Mouse (Mus musculus) midbrain, postnatal 0 days (tissue): ENCODE results near the gene Zfp791. TPM values are rescaled to one million over a fixed set of nuclear protein-coding genes. Genes with fewer than 3 reads are reported as not detected.
A peak's percentile ranks its signal among the peaks of the same experiment; 100 is the strongest.

Experiments used
- ATAC-seq: fragments of 200-750 bp; cut with Nextera tagmentation; 2 replicates; pipeline ENCODE4 v1.8.0; 2017; ENCODE audit warnings: moderate number of reproducible peaks, mild to moderate bottlenecking, moderate TSS enrichment, moderate library complexity; ENCODE audit not compliant: low FRiP score
- DNase-seq: peaks from one replicate; pipeline ENCODE4 v3.0.0-alpha.2; 2015; ENCODE audit warnings: low spot score
- H3K27ac ChIP-seq: fragments of 300-500 bp; sonication (generic); 2 replicates; pipeline ENCODE4 v1.5.1; 2014; ENCODE audit warnings: low read depth, mild to moderate bottlenecking, low read length, mixed read lengths
- H3K27me3 ChIP-seq: fragments of 300-500 bp; sonication (generic); 2 replicates; pipeline ENCODE4 v1.6.1; 2014; ENCODE audit warnings: low read length, control low read depth, mixed read lengths; ENCODE audit not compliant: insufficient read depth
- H3K36me3 ChIP-seq: fragments of 300-500 bp; sonication (generic); 2 replicates; pipeline ENCODE4 v1.6.1; 2014; ENCODE audit warnings: low read length, control low read depth, mixed read lengths; ENCODE audit not compliant: insufficient read depth
- H3K4me1 ChIP-seq: fragments of 300-500 bp; sonication (generic); 2 replicates; pipeline ENCODE4 v1.6.1; 2014; ENCODE audit warnings: mild to moderate bottlenecking, control low read depth, antibody characterized with exemption, low read length, mixed read lengths; ENCODE audit not compliant: insufficient read depth
- H3K4me2 ChIP-seq: fragments of 300-500 bp; sonication (generic); 2 replicates; pipeline ENCODE4 v1.6.1; 2014; ENCODE audit warnings: low read depth, mild to moderate bottlenecking, low read length, mixed read lengths; ENCODE audit not compliant: poor library complexity, severe bottlenecking
- H3K4me3 ChIP-seq: fragments of 300-500 bp; sonication (generic); 2 replicates; pipeline ENCODE4 v1.5.1; 2014; ENCODE audit warnings: low read depth, mild to moderate bottlenecking, low read length, moderate library complexity
- H3K9ac ChIP-seq: fragments of 300-500 bp; sonication (generic); replicated peaks from 2 replicates; pipeline ENCODE4 v1.6.1; 2014; ENCODE audit warnings: mild to moderate bottlenecking, low read length, moderate library complexity, mixed read lengths; ENCODE audit not compliant: poor library complexity, severe bottlenecking
- H3K9me3 ChIP-seq: fragments of 300-500 bp; sonication (generic); 2 replicates; pipeline ENCODE4 v1.6.1; 2016; ENCODE audit warnings: low read length, control low read depth
- CTCF ChIP-seq: IDR thresholded peaks from 2 replicates; pipeline ENCODE4 v1.5.1; 2016; ENCODE audit warnings: antibody characterized with exemption, mild to moderate bottlenecking
- WGBS: fragments of 180-500 bp; shearing (Covaris S2); extraction: QIAGEN DNeasy Blood & Tissue Kit; methylation state at CpG from one replicate; pipeline ENCODE4 v1.1.7; 2014; 5-methylcytosine and 5-hydroxymethylcytosine counted together
- polyA plus RNA-seq: library from polyadenylated mRNA; unstranded; fragments of >200 nt; fragmentation: Nextera tagmentation; extraction: Ambion mirVana; gene quantifications from 2 replicates; pipeline ENCODE4 v1.2.1, GENCODE M21; 2015
- total RNA-seq: library from RNA; depleted of rRNA; stranded (reverse); fragments of >200 nt; gene quantifications from 2 replicates; pipeline ENCODE4 v1.2.3, GENCODE M21; 2014

Zfp791 gene
- total and polyA plus RNA-seq, 2 experiments from 2014 or later, result 2.7 to 4.9 TPM

- H3K9me3 ChIP-seq, result no peaks in the 10 kb centered on the region
- H3K4me1 ChIP-seq, result 0 out of 2 replicates have a peak, but pooled peaks cover 5% of the 10 kb centered on the region
- peaks cover 11% of the 10 kb centered on the region for H3K36me3 ChIP-seq
- ATAC-seq (no peak), DNase-seq (peak; percentile 14)
- H3K4me3 ChIP-seq, result peak within 1 kb of the TSS; percentile 82
- H3K4me2 ChIP-seq, result peak within 1 kb of the TSS; percentile 94
- H3K9ac ChIP-seq, result peak within 1 kb of the TSS; percentile 82
- TF ChIP-seq CTCF, result no peak
- WGBS, result 1% methylated on average over 9 of the region's 9 CpGs
- no peaks in the 10 kb centered on the region for H3K27me3 ChIP-seq
- H3K27ac ChIP-seq, result peak within 1 kb of the TSS; percentile 72
These were observed 41.7 kb downstream of the Zfp791 start, which contains the start of gene Wdr83 for GRCm38 (mm10) chr8:85081216-85081555. Gene Wdr83, minus strand, starts transcription at chr8:85081306.

- Histone ChIP-seq H3K27me3 (no peaks in the 10 kb centered on the region), H3K4me2 (peak within 1 kb of the TSS; percentile 94), H3K4me3 (peak within 1 kb of the TSS; percentile 82), H3K36me3 (peaks cover 16% of the 10 kb centered on the region), H3K9me3 (no peaks in the 10 kb centered on the region), H3K27ac (peak within 1 kb of the TSS; percentile 72), H3K9ac (peak within 1 kb of the TSS; percentile 82), H3K4me1 (0 out of 2 replicates have a peak, but pooled peaks cover 5% of the 10 kb centered on the region)
- WGBS, result under 1% methylated on average over 30 of the region's 30 CpGs
- TF ChIP-seq CTCF, result no peak
- DNase-seq, result peak; percentile 80
- ATAC-seq, result no peak
These were observed 42.2 kb downstream of the Zfp791 start, which contains the start of gene Wdr83os for GRCm38 (mm10) chr8:85080532-85081215. Gene Wdr83os, plus strand, starts transcription at chr8:85080740.

DNA sequence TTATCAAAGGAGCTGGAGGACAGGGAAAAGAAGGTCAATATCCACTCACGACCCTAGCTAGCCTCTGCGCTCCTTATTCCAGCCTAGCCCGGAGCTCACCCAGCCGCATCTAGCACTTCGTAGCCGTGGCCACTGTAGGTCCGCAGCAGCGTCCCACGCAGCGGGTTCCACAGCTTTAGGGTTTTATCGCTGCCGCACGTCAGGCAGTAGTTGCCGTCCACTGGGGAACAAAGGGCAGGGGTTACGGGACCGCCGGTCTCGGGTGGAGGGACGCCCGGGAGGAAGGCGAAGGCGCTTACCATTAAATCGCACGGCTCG, 42.7 kb downstream of the Zfp791 start:
- H3K9me3 ChIP-seq, result no peaks in the 10 kb centered on the region
- 0 out of 2 replicates have a peak, but pooled peaks cover 5% of the 10 kb centered on the region for H3K4me1 ChIP-seq
- ATAC-seq, result no peak
- H3K9ac ChIP-seq, result peak overlapping the region; percentile 82
- H3K4me3 ChIP-seq, result peak overlapping the region; percentile 82
- H3K4me2 ChIP-seq, result peak overlapping the region; percentile 94
- H3K36me3 ChIP-seq, result peaks cover 20% of the 10 kb centered on the region
- no peaks in the 10 kb centered on the region for H3K27me3 ChIP-seq
- DNase-seq, result no peak
- TF ChIP-seq CTCF, result no peak
- whole genome bisulfite sequencing, result under 1% methylated on average over 24 of the region's 25 CpGs
- peak overlapping the region; percentile 72 for H3K27ac ChIP-seq

GRCm38 (mm10) chr8:85076993-85077392, 45.9 kb downstream of the Zfp791 start:
- TF ChIP-seq CTCF, result peak; percentile 100
- Histone ChIP-seq H3K4me2 (no peak overlapping the region), H3K36me3 (peaks cover 34% of the 10 kb centered on the region), H3K27me3 (no peaks in the 10 kb centered on the region), H3K4me1 (0 out of 2 replicates have a peak, but pooled peaks cover 5% of the 10 kb centered on the region), H3K9ac (no peak overlapping the region), H3K4me3 (no peak overlapping the region), H3K9me3 (no peaks in the 10 kb centered on the region), H3K27ac (no peak overlapping the region)
- peak; percentile 57; the same call in 1 of the 2 replicates for ATAC-seq
- 3% methylated on average over 2 of the region's 2 CpGs for WGBS
- DNase-seq, result peak; percentile 93

GRCm38 (mm10) chr8:85076001-85076400, 46.9 kb downstream of the Zfp791 start:
- ATAC-seq (no peak), DNase-seq (no peak)
- peaks cover 34% of the 10 kb centered on the region for H3K36me3 ChIP-seq
- peak; percentile 62 for TF ChIP-seq CTCF
- no peaks in the 10 kb centered on the region for H3K9me3 ChIP-seq
- H3K4me2 ChIP-seq, result no peak overlapping the region
- no peak overlapping the region for H3K9ac ChIP-seq
- 0 out of 2 replicates have a peak, but pooled peaks cover 5% of the 10 kb centered on the region for H3K4me1 ChIP-seq
- H3K27me3 ChIP-seq, result no peaks in the 10 kb centered on the region
- H3K27ac ChIP-seq, result no peak overlapping the region
- H3K4me3 ChIP-seq, result no peak overlapping the region
- WGBS, result 72% methylated on average over 9 of the region's 9 CpGs

DNA sequence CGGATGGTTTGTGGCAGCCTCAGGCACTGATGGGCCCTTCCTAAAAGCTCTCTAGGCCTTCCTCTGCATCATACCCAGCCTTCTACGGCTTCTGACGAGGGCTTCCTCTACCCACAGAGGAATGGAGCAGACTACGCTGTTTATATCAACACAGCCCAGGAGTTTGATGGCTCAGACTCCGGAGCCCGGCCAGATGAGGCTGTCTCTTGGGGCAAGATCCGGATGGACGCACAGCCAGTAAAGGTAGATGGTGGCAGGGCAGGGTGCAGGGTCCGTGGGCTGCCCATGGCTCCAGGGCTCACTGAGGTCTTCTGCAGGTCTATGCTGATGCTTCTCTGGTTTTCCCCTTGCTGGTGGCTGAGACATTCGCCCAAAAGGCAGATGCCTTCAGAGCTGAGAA, 48.3 kb downstream of the Zfp791 start:
- DNase-seq, result no peak
- ATAC-seq, result no peak
- H3K4me1 ChIP-seq, result 0 out of 2 replicates have a peak, but pooled peaks cover 1% of the 10 kb centered on the region
- 93% methylated on average over 10 of the region's 10 CpGs for WGBS
- no peaks in the 10 kb centered on the region for H3K27me3 ChIP-seq
- TF ChIP-seq CTCF, result no peak
- H3K9me3 ChIP-seq, result no peaks in the 10 kb centered on the region
- no peak overlapping the region for H3K9ac ChIP-seq
- no peak overlapping the region for H3K4me2 ChIP-seq
- peaks cover 34% of the 10 kb centered on the region for H3K36me3 ChIP-seq
- H3K27ac ChIP-seq, result no peak overlapping the region
- H3K4me3 ChIP-seq, result no peak overlapping the region
